Mouse (Mus musculus): ENCODE data around the gene Meis1.

The Meis1 gene

DNA sequence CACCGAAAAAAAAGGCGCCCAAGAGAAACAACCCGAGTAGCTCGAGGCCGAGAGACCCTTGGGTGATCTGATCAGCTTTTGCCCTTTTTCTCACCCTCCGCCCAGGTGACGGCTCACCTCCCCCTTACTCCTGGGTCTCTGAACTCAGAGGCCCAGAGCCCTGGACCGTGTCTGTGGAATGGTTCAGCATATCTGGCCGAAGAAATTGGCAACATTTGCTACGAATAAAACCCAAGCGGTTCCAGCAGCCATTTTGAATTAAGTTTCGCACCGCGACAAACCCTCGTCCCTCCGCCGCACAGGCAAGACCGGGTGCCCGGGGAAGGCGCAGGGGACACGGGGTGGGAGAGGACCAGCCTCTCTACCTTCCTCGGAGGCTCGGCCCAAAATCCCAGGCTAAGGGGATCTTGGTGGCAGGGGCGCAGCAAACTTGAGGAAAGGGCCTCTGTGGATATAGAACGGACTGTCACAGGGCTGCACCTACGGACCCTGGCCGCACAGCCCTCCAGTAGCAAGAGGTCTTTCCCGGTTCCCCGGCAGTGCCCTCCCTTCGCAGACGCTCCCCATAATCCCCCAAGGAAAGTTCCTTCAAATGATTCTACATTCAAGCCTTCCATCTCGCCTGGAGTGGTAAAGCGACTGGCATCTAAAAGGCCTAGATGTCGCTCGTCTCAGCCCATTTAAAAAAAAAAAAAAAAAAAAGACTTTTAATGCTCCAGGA is 4.2 kb downstream of the Meis1 start:
- no peak for DNase-seq (ENCODE audit: low spot score)

DNA sequence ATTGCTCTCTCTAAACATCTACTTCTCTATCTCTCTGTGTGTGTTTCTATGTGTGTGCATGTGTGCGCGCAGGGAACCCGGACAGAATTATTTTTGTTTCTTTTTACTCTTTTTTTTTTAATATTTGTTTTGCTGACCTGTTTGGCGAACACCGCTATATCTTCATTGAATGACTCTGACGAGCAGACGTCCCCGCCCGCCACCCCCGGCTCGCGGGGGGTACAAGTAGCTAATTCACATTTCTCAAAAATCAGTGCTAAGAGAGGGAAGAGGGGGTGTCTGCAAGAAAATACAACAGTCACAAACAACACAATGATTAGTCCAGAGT is 4.7 kb downstream of the Meis1 start:
- no peak for DNase-seq (ENCODE audit: low spot score)

- DNase-seq (ENCODE audit: low spot score): no peak
Measured at GRCm38 (mm10) chr11:19013141-19014112, 5.4 kb downstream of the Meis1 start.

DNA sequence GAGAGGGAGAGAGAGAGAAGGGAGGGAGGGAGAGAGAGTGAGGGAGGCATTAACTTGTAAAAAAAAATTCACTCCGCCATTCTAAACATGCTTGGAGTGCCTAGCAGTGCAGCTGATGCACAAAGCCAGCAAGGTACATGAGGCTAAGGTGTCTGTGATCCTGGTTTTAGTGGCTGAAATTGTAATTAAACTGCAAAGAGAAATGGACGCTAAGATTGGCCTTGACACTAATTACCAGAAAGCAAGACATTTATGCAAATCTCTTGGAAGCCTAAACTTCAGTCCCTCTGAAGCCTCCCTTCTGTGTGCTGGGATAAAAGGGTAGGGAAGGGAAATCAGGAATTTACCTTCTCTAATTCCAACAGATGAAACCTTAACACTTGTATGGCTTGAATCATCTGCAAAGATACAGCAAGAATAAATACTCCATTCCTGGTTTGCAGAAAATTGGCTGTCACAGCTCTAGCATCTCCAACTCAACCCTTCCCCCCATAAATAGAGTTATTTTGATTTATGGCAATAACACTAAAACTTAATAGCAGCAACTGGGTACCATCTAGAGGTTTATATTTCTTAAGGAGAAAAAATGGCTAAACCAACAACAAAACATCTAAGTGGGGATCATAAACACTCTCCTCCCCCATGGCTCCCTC is 6.2 kb downstream of the Meis1 start:
- DNase-seq (ENCODE audit: low spot score): no peak

GRCm38 (mm10) chr11:19012001-19012400 is 6.8 kb downstream of the Meis1 start:
- no peak for DNase-seq (ENCODE audit: low spot score)

- no peak for DNase-seq (ENCODE audit: low spot score)
Measured at GRCm38 (mm10) chr11:19011108-19011805, 7.5 kb downstream of the Meis1 start.

DNA sequence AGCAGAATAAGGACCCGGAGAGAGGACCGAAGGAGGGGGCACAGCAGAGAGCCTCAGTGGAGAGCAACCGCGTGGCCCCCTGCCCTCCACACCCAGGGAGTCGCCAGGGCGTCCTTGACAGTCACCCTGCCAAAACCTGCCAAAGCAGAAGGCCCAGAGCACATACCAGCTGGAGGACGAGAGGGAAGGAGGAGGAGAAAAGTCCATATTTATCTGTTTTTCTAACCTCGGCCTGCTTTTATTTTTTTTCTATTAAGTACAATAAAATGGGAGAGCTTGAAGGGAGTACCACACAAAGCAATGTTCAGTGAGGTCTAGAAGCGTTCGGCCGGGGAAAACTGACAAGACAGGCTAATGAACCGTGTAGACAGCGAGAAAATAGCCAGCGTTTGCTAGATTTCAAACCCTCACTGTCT is 8.4 kb downstream of the Meis1 start:
- DNase-seq (ENCODE audit: low spot score): no peak

- no peak for DNase-seq (ENCODE audit: low spot score)
Measured at GRCm38 (mm10) chr11:19009536-19010395, 9.0 kb downstream of the Meis1 start.

DNA sequence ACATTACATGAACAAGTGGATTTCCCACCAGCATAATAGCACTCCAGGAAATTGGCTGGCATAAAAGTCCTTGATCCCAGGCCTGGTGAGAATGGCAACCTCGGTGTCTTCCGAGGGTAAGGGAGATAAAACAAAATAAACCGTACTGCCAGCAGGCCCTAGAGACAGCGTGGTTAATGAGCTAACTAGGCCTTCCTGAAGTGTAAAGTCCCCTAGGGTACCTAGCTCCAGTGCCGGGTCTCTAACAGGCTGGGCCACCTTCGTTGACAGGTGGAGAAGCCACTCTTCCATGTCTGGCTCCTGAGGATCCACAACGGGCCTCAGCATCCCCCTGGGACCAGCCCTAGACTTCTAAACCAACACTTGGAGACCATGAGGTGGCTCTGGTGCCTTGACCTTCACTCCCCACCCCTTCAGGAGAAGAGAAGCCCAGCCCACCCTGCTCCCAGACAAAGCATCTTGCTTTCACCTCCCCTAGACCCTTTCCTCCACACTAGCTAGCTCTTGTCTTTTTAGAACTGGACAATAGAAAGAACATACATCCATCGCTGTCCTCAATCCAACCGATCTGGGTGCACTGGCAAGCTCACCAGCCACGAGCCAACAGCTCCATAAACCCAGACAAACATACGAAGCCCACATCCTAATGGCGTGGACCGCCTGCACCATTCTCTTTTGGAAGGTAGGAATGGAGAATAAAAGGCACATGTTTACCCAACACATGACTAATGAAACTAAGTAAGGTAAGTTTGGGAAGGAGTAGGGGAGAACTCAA is 10.0 kb downstream of the Meis1 start:
- no peak for DNase-seq (ENCODE audit: low spot score)

DNA sequence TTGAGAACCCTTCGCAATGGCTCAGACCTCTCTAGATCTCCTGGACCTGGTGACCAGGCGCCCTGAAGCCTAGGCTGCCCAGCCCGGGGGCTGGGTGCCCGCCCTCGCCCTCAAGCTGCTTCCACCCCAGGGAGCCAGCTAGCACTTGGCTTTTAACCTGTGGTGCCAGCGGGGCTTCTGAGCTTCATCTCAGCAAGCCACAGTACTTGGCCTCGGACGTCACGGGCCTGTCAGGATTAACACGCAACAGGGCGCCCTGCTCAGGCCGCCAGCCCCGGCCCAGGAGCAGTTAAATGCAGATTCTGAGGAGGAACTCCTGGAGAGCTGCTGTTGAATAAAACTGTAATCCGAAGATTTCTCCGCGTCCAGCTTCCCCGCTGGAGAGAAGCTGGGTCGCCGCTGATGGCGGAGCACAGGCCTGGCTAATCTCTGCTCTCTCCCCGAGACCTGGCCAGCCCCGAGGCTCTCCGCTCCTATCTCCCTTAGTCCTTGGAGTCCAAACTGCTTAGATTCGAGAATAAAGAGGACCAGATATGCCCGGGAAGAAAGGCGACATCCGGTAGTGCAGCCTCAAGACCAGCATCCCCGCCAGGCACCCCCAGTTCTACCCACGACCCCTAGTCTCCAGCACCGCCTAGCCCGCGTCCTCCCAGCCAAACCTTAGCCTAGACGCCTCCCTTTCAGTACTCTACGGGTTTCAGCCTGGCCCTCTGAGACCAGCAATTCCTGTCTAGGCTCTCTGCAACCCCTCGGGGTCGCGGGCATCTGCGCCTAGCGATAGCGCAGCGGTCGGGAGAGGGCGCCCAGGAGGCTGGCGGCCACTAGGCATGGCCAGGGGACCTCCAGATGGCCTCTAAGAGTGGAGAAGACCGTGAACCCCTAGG is 11.0 kb downstream of the Meis1 start:
- no peak for DNase-seq (ENCODE audit: low spot score)

DNA sequence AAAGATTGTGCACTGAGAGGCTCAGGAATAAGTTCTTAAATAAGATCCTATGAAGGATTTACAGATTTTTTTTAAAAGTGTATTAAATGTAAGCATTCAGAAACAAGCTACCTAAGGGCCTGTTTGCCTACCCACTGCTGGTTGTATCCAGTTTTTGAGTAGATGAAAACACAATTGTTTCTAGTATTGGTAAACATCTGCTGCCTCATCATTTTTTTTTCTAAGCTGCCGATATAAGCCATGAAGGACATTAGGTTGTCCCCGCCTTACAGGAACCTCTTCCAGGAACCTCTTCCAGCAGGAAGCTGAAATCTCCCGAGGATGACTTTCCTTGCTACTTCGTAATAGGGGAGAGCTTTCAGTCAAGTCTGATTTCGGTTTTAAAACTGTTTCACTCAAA is 11.7 kb downstream of the Meis1 start:
- DNase-seq (ENCODE audit: low spot score): no peak

DNA sequence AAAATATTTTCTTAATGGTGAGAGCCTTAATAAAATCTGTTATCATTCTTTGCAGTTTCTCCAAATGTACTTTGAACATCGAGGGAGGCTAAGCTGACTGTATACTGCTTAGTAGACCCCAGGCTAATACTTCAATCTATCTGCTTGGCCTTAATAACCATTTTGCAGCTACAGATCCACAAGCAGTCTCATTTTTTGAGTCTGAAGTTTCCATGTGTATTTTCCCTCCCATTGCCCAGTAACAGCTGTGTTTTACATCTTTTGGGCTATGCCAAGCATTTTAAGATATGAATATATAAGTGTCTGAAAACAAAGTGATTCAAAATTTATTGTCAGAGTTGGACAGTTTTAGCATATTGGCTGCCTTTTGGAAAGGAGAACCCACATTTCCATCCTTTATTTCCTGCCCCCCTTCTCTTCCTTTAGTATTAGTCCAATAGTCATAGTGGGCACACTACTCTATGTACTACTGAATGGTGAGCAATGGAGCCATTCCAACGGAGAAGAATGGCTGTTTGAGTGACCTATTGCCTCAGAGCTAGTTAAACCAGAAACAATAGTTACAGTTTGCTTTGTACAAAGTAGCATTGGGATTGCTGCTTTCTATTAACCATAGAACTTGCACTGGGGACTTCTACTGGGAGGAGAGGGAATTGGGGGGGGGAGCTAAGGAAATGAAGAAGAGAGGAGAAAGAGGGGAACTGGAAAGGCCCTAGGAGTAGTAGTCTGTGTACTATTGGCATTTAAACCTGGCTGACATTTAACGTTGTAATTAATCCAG is 12.7 kb downstream of the Meis1 start:
- DNase-seq (ENCODE audit: low spot score): no peak

- no peak for DNase-seq (ENCODE audit: low spot score)
Measured at GRCm38 (mm10) chr11:19005007-19005912, 13.5 kb downstream of the Meis1 start.

DNA sequence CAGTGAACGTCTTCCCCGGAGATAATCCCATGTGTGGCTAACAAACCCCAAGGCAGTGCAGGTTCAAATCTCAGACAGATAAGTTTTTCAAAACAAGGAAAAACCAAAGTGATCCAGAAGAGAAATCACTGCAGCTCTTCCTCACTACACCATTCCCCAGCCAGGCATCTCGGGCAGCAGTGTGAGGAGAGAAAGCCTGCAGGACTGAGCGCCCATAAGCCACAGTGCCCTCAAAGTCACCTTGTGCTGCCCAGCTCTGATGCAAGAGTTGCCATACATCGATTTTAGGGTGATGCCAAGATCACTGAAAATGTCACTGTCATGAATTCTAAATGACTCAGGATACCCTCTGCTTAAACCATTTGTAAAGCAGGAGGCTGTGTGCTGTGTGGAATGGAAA is 15.7 kb downstream of the Meis1 start:
- no peak for DNase-seq (ENCODE audit: low spot score)

DNA sequence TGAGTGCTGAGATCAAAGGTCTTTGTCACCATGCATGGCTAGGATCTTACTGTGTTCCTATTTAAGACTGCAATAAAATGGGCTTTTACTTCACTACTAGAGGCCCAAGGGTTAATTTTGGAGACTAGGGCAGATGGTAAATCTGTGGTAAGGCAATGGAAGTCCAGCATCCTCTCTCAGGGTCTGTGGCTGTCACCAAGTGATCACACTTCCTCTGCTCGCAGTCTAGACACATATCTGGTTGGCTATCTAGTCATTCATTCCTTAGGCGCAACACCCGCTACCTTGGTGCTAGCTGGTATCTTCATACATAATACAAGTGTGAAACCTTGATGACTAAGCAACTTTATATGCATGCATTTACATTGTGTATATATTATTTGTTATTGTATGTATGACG is 22.0 kb downstream of the Meis1 start:
- no peak for DNase-seq (ENCODE audit: low spot score)

- no peak for DNase-seq (ENCODE audit: low spot score)
Measured at GRCm38 (mm10) chr11:18996289-18996688, 22.5 kb downstream of the Meis1 start.

DNA sequence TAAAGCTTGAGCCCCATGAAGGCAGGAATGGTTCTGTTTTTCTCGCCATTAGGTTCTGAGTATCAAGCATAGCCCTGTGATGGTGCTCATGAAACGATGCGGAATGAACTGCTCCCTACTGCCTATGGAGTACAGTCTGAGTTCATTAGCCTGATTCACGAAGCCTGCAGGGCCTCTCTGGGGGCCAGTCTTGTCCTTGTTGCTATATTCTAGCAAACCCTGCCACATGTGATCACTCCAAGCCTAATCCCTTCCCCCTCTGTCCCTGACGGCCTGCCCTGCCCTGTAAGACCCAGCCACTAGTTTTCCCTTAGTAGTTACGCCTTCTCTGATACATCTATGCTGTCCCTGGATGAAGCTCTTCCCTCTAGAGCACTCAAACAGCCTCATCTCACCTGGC is 26.0 kb downstream of the Meis1 start:
- DNase-seq (ENCODE audit: low spot score): no peak

- DNase-seq (ENCODE audit: low spot score): no peak
Measured at GRCm38 (mm10) chr11:18990244-18990677, 28.5 kb downstream of the Meis1 start.
